8 mouse cellular contexts compared by ENCODE assay signal in the genomic region with DNA sequence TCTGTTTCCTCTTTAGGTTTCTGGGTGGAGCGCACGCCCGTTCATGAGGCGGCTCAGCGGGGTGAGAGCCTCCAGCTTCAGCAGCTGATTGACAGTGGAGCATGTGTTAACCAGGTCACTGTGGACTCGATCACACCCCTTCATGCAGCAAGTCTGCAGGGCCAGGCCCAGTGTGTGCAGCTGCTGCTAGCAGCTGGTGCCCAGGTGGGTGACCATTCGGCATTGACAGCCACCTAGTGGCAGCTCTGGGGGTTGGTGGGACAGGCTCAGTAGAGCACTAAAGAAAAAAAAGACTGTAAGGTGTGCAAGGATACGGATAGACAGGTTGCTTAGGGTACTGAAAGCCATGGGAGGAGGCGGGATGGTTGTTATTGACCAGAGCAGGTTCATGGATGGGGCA. TPM values are rescaled to one million over a fixed set of nuclear protein-coding genes. Genes with fewer than 3 reads are reported as not detected.
DNase-seq lines count a peak whose midpoint lies in the region; ATAC-seq and TF ChIP-seq lines count a peak whose summit lies in the region.

No protein-coding gene starts in this region.

- H3K36me3 ChIP-seq in midbrain, embryonic 11.5 days (ENCODE audit: control insufficient read depth, insufficient read depth, low read length), result no peaks in the 10 kb centered on the region
- peaks cover 39% of the 10 kb centered on the region for H3K36me3 ChIP-seq in midbrain, embryonic 10.5 days
- H3K36me3 ChIP-seq in intestine, embryonic 16.5 days (ENCODE audit: control insufficient read depth, insufficient read depth, low read length), result 0 out of 2 replicates have a peak, but pooled peaks cover 3% of the 10 kb centered on the region
- no peaks in the 10 kb centered on the region for H3K36me3 ChIP-seq in lung, embryonic 14.5 days (ENCODE audit: insufficient read depth)

- no peaks in the 10 kb centered on the region for H3K27me3 ChIP-seq in midbrain, embryonic 11.5 days (ENCODE audit: control insufficient read depth, insufficient read depth, low read length)
- no peaks in the 10 kb centered on the region for H3K27me3 ChIP-seq in midbrain, embryonic 10.5 days (ENCODE audit: low read depth, poor library complexity, severe bottlenecking)
- no peaks in the 10 kb centered on the region for H3K27me3 ChIP-seq in intestine, embryonic 16.5 days (replicated peaks; ENCODE audit: control insufficient read depth, insufficient read depth, low read length)
- no peaks in the 10 kb centered on the region for H3K27me3 ChIP-seq in lung, embryonic 14.5 days (ENCODE audit: insufficient read depth, low read length)

- peak; percentile 82 for DNase-seq in midbrain, embryonic 11.5 days (ENCODE audit: low spot score, missing footprints)
- DNase-seq in midbrain, embryonic 10.5 days (ENCODE audit: low spot score), result no peak
- peak; percentile 16 for DNase-seq in brain, adult 2 months (ENCODE audit: low read depth, low spot score)
- peak; percentile 45 for DNase-seq in lung, embryonic 14.5 days
- peak; percentile 35 to 36 for DNase-seq in spleen, postnatal 36 days (ENCODE audit: low spot score in 2 of 2)
- no peak for DNase-seq in cerebellum, adult 9-11 months
- no peak for DNase-seq in cerebellum, adult 11-12 months

- 80% methylated on average over 9 of the region's 9 CpGs for WGBS in midbrain, embryonic 11.5 days
- 69% methylated on average over 9 of the region's 9 CpGs for whole genome bisulfite sequencing in midbrain, embryonic 10.5 days
- WGBS in intestine, embryonic 16.5 days, result 71% methylated on average over 9 of the region's 9 CpGs
- 71% methylated on average over 9 of the region's 9 CpGs for WGBS in lung, embryonic 14.5 days

- no peak overlapping the region for H3K4me3 ChIP-seq in midbrain, embryonic 11.5 days (ENCODE audit: low read depth, low read length)
- no peak overlapping the region for H3K4me3 ChIP-seq in midbrain, embryonic 10.5 days
- H3K4me3 ChIP-seq in intestine, embryonic 16.5 days (ENCODE audit: low read length), result no peak overlapping the region
- H3K4me3 ChIP-seq in lung, embryonic 14.5 days (ENCODE audit: low read depth, low read length), result no peak overlapping the region

- no peak overlapping the region for H3K4me2 ChIP-seq in midbrain, embryonic 11.5 days
- H3K4me2 ChIP-seq in intestine, embryonic 16.5 days (ENCODE audit: low read depth, low read length), result no peak overlapping the region
- H3K4me2 ChIP-seq in lung, embryonic 14.5 days, result no peak overlapping the region

- H3K9me3 ChIP-seq in midbrain, embryonic 11.5 days (ENCODE audit: control insufficient read depth, low read length), result no peaks in the 10 kb centered on the region
- H3K9me3 ChIP-seq in midbrain, embryonic 10.5 days (replicated peaks), result no peaks in the 10 kb centered on the region; the same call in 1 of the 2 replicates
- H3K9me3 ChIP-seq in intestine, embryonic 16.5 days (ENCODE audit: control insufficient read depth, low read length), result no peaks in the 10 kb centered on the region
- no peaks in the 10 kb centered on the region for H3K9me3 ChIP-seq in lung, embryonic 14.5 days (ENCODE audit: low read depth, low read length)

- H3K4me1 ChIP-seq in midbrain, embryonic 11.5 days (ENCODE audit: control insufficient read depth, insufficient read depth, low read length), result no peaks in the 10 kb centered on the region
- H3K4me1 ChIP-seq in midbrain, embryonic 10.5 days, result no peaks in the 10 kb centered on the region
- no peaks in the 10 kb centered on the region for H3K4me1 ChIP-seq in intestine, embryonic 16.5 days (ENCODE audit: control insufficient read depth, insufficient read depth, low read length)
- no peaks in the 10 kb centered on the region for H3K4me1 ChIP-seq in lung, embryonic 14.5 days (ENCODE audit: insufficient read depth)

- TF ChIP-seq CTCF in lung, embryonic 14.5 days (IDR thresholded peaks at IDR 0.05; ENCODE audit: low read depth), result peak; percentile 57

- no peak overlapping the region for H3K27ac ChIP-seq in midbrain, embryonic 11.5 days (ENCODE audit: low read depth, low read length)
- no peak overlapping the region for H3K27ac ChIP-seq in midbrain, embryonic 10.5 days (replicated peaks)
- H3K27ac ChIP-seq in intestine, embryonic 16.5 days (ENCODE audit: low read length), result no peak overlapping the region
- no peak overlapping the region for H3K27ac ChIP-seq in lung, embryonic 14.5 days (ENCODE audit: low read depth)

- ATAC-seq in midbrain, embryonic 11.5 days (ENCODE audit: low FRiP score), result peak; percentile 73
- peak; percentile 39 for ATAC-seq in intestine, embryonic 16.5 days
- ATAC-seq in lung, embryonic 14.5 days (ENCODE audit: insufficient read depth), result peak; percentile 19; the same call in 1 of the 2 replicates

- H3K9ac ChIP-seq in midbrain, embryonic 11.5 days (ENCODE audit: low read length), result no peak overlapping the region
- H3K9ac ChIP-seq in intestine, embryonic 16.5 days (ENCODE audit: low read depth, low read length), result no peak overlapping the region
- H3K9ac ChIP-seq in lung, embryonic 14.5 days, result no peak overlapping the region

RNA-seq across cellular contexts. Expression of a gene that starts 8.2 kb away (rescaled TPM):
- 9.6 and 9.7 TPM in 2 replicates for polyA plus RNA-seq in midbrain, embryonic 11.5 days (2014; fragmentation: Nextera tagmentation; extraction: Ambion mirVana)
- 15.2 and 16.7 TPM in 2 replicates for polyA plus RNA-seq in midbrain, embryonic 10.5 days (2016; fragmentation: Nextera tagmentation; extraction: Ambion mirVana)
- polyA plus RNA-seq in intestine, embryonic 16.5 days (2015; fragmentation: Nextera tagmentation; extraction: Ambion mirVana), result 6.8 and 6.9 TPM in 2 replicates
- polyA plus RNA-seq in lung, embryonic 14.5 days (2014; fragmentation: Nextera tagmentation; extraction: Ambion mirVana), result 10.7 and 10.8 TPM in 2 replicates

RNA-seq across cellular contexts. Expression of a gene that starts 31.1 kb away (rescaled TPM):
- 20.5 and 24.6 TPM in 2 replicates for polyA plus RNA-seq in midbrain, embryonic 11.5 days (2014; fragmentation: Nextera tagmentation; extraction: Ambion mirVana)
- 16.9 and 17.8 TPM in 2 replicates for polyA plus RNA-seq in midbrain, embryonic 10.5 days (2016; fragmentation: Nextera tagmentation; extraction: Ambion mirVana)
- 7.2 and 7.3 TPM in 2 replicates for polyA plus RNA-seq in intestine, embryonic 16.5 days (2015; fragmentation: Nextera tagmentation; extraction: Ambion mirVana)
- polyA plus RNA-seq in lung, embryonic 14.5 days (2014; fragmentation: Nextera tagmentation; extraction: Ambion mirVana), result 17.8 and 18.4 TPM in 2 replicates

Comparison
In these comparisons a context has a peak if more than half of its experiments do, and no peak if none do; other contexts are left out.
1. DNase-seq: peak in midbrain, embryonic 11.5 days (single experiment), brain, adult 2 months (single experiment), lung, embryonic 14.5 days (single experiment) and spleen, postnatal 36 days (2 of 2); none in midbrain, embryonic 10.5 days (single experiment), cerebellum, adult 9-11 months (single experiment) and cerebellum, adult 11-12 months (single experiment).
2. ATAC-seq: peak in every context shown above with its lines; median percentile 73 in midbrain, embryonic 11.5 days; 39 in intestine, embryonic 16.5 days; 19 in lung, embryonic 14.5 days.